Mouse (Mus musculus): Measurements from ENCODE around the gene Tmem109.
A peak's percentile ranks its signal among the peaks of the same experiment; 100 is the strongest.

Gene Tmem109

DNA sequence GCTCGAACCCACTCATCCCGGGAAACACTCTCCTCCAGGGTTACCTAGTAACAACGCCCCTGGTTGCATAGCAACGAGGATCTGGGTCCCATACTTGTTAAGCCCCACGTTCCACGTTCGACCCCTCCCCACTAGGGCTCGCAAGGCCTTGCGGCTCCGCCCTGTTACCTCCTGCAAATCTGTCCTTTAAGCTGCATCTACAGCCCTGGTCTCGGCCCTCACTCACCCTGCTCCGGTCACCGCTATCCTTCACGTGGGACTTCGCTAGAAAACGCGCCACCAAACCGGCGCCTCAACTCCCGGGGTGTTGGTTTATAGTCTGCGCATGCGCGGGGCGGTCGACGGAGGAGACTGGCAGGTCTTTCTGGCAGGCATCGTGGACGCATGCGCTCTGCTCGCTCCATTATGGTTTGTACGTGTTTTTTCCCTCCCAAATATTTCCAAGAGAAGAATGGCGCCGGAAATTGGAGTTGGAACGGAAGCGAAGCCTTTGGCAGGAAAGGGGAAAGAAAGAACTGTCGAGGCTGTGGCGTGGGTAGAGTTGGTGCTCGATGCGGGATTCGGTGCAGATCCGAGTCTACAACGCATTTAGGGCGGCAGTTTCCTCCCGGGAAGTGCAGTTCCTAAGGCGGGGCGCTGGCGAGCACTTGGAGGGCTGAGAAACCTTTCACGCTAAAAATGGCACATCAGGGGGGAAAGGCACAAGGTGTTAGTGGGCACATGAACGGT, at the start of gene Tmem109:
Tmem109 (minus strand) TSS at position 576 of the 729 bp plus-strand sequence.
- Histone ChIP-seq H3K27me3 (ENCODE audit: insufficient read depth, low read length) (no peaks in the 10 kb centered on the region), H3K4me3 (replicated peaks; ENCODE audit: low read length) (peak within 1 kb of the TSS; percentile 84), H3K9me3 (ENCODE audit: low read length) (no peaks in the 10 kb centered on the region), H3K36me3 (ENCODE audit: insufficient read depth, low read length) (no peaks in the 10 kb centered on the region), H3K4me1 (replicated peaks; ENCODE audit: low read depth, low read length) (peaks cover 43% of the 10 kb centered on the region)
- no peak for TF ChIP-seq POU5F1 (IDR thresholded peaks at IDR 0.05; ENCODE audit: borderline replicate concordance, low read length)
- no peak for TF ChIP-seq NANOG (IDR thresholded peaks at IDR 0.05; ENCODE audit: borderline replicate concordance, low read length)
- peak; percentile 13; the same call in 1 of the 2 replicates for TF ChIP-seq CTCF (conservative IDR thresholded peaks at IDR 0.05; ENCODE audit: low read length)

DNA sequence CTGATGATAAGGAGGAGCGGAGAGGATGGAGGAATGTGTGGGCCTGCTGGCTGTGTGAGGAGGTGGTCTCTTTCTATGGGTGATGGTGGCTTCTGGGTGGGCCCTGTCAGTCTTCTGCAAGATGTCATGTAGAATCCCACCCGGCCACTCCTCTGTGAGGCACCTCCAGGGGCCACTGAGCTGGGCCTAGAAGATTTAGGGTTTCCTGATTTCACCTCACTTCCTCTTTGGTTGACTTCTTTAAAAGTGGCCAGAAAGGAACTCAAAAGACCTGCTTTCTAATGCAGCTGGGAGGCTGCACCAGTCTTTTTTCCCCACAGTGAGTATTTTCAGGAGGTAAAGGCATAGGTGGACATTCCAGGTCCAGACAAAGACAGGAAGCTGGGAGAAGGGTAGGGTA, 48.8 kb upstream of the Tmem109 start:
- H3K4me3 ChIP-seq (replicated peaks; ENCODE audit: low read length) = no peak overlapping the region
- no peaks in the 10 kb centered on the region for H3K36me3 ChIP-seq (ENCODE audit: insufficient read depth, low read length)
- H3K4me1 ChIP-seq (replicated peaks; ENCODE audit: low read depth, low read length) = peaks cover 10% of the 10 kb centered on the region
- no peak for TF ChIP-seq POU5F1 (IDR thresholded peaks at IDR 0.05; ENCODE audit: borderline replicate concordance, low read length)
- TF ChIP-seq CTCF (conservative IDR thresholded peaks at IDR 0.05; ENCODE audit: low read length) = no peak
- TF ChIP-seq NANOG (IDR thresholded peaks at IDR 0.05; ENCODE audit: borderline replicate concordance, low read length) = no peak
- H3K9me3 ChIP-seq (ENCODE audit: low read length) = peaks cover 5% of the 10 kb centered on the region; the same call in 1 of the 2 replicates
- peaks cover 31% of the 10 kb centered on the region for H3K27me3 ChIP-seq (ENCODE audit: insufficient read depth, low read length)

- TF ChIP-seq POU5F1 (IDR thresholded peaks at IDR 0.05; ENCODE audit: borderline replicate concordance, low read length) = no peak
- no peak for TF ChIP-seq NANOG (IDR thresholded peaks at IDR 0.05; ENCODE audit: borderline replicate concordance, low read length)
- no peak for TF ChIP-seq CTCF (conservative IDR thresholded peaks at IDR 0.05; ENCODE audit: low read length)
- Histone ChIP-seq H3K27me3 (ENCODE audit: insufficient read depth, low read length) (peaks cover 13% of the 10 kb centered on the region), H3K4me1 (replicated peaks; ENCODE audit: low read depth, low read length) (peaks cover 15% of the 10 kb centered on the region), H3K36me3 (ENCODE audit: insufficient read depth, low read length) (no peaks in the 10 kb centered on the region), H3K9me3 (ENCODE audit: low read length) (peaks cover 5% of the 10 kb centered on the region; the same call in 1 of the 2 replicates), H3K4me3 (replicated peaks; ENCODE audit: low read length) (no peak overlapping the region)
These were observed 44.9 kb upstream of the Tmem109 start for GRCm38 (mm10) chr19:10926666-10927065.

DNA sequence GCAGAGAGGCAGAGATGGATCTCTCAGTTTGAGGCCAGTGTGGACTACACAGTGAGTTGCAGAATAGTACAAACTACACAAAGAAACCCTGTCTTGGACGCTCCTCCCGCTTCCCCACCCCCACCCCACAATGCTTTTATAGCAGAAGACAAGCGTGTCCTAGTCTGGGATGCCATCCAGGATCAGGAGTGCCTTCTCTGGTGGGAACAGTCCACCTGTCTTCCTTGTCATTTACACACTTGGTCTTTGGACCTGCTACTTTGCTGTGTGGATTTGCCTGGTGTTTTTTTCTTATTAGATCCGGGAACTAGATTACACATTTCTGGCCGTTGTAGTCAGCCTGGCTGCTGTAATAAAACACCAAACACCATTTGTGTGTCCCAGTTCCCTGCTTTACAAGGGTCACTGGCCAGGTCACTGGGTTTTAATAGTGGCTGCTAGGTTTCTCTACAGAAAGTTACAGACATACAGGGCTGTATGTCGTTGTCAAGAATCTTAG, 44.4 kb upstream of the Tmem109 start:
- TF ChIP-seq NANOG (IDR thresholded peaks at IDR 0.05; ENCODE audit: borderline replicate concordance, low read length) (no peak), CTCF (conservative IDR thresholded peaks at IDR 0.05; ENCODE audit: low read length) (no peak), POU5F1 (IDR thresholded peaks at IDR 0.05; ENCODE audit: borderline replicate concordance, low read length) (no peak)

GRCm38 (mm10) chr19:10924220-10924619, 42.4 kb upstream of the Tmem109 start:
- TF ChIP-seq CTCF (conservative IDR thresholded peaks at IDR 0.05; ENCODE audit: low read length) (no peak), POU5F1 (IDR thresholded peaks at IDR 0.05; ENCODE audit: borderline replicate concordance, low read length) (no peak), NANOG (IDR thresholded peaks at IDR 0.05; ENCODE audit: borderline replicate concordance, low read length) (no peak)

More for the DNA sequence above, 44.4 kb upstream of the Tmem109 start:
- peaks cover 15% of the 10 kb centered on the region for H3K4me1 ChIP-seq (replicated peaks; ENCODE audit: low read depth, low read length)
- H3K27me3 ChIP-seq (ENCODE audit: insufficient read depth, low read length) = peaks cover 8% of the 10 kb centered on the region; the same call in 1 of the 2 replicates
- no peaks in the 10 kb centered on the region for H3K36me3 ChIP-seq (ENCODE audit: insufficient read depth, low read length)
- no peak overlapping the region for H3K4me3 ChIP-seq (replicated peaks; ENCODE audit: low read length)
- peaks cover 2% of the 10 kb centered on the region; the same call in 1 of the 2 replicates for H3K9me3 ChIP-seq (ENCODE audit: low read length)

DNA sequence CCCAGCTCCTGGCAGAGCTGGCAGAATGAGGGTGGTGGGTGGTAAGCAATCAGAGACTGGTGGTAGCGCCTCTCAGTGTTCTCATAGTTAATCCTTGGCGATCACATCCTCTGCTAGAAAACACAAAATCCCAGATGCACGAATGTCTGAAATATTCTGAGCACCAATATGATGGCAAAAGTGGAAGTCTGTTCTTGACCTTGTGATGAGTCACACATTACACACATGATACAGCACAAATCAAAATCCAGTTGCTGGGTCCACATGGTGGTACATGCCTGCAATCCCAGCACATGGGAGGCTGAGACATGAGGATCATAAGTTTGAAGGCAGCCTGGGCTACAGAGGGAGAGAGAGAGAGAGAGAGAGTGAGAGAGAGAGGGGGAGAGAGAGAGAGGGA, 39.3 kb upstream of the Tmem109 start:
- Histone ChIP-seq H3K9me3 (ENCODE audit: low read length) (no peaks in the 10 kb centered on the region), H3K4me3 (replicated peaks; ENCODE audit: low read length) (no peak overlapping the region), H3K4me1 (replicated peaks; ENCODE audit: low read depth, low read length) (peaks cover 35% of the 10 kb centered on the region), H3K27me3 (ENCODE audit: insufficient read depth, low read length) (peaks cover 15% of the 10 kb centered on the region), H3K36me3 (ENCODE audit: insufficient read depth, low read length) (no peaks in the 10 kb centered on the region)
- TF ChIP-seq CTCF (conservative IDR thresholded peaks at IDR 0.05; ENCODE audit: low read length) (no peak), POU5F1 (IDR thresholded peaks at IDR 0.05; ENCODE audit: borderline replicate concordance, low read length) (no peak), NANOG (IDR thresholded peaks at IDR 0.05; ENCODE audit: borderline replicate concordance, low read length) (no peak)

More at GRCm38 (mm10) chr19:10924220-10924619, 42.4 kb upstream of the Tmem109 start:
- Histone ChIP-seq H3K4me3 (replicated peaks; ENCODE audit: low read length) (no peak overlapping the region), H3K4me1 (replicated peaks; ENCODE audit: low read depth, low read length) (peaks cover 32% of the 10 kb centered on the region), H3K27me3 (ENCODE audit: insufficient read depth, low read length) (peaks cover 9% of the 10 kb centered on the region; the same call in 1 of the 2 replicates), H3K36me3 (ENCODE audit: insufficient read depth, low read length) (no peaks in the 10 kb centered on the region), H3K9me3 (ENCODE audit: low read length) (no peaks in the 10 kb centered on the region)

DNA sequence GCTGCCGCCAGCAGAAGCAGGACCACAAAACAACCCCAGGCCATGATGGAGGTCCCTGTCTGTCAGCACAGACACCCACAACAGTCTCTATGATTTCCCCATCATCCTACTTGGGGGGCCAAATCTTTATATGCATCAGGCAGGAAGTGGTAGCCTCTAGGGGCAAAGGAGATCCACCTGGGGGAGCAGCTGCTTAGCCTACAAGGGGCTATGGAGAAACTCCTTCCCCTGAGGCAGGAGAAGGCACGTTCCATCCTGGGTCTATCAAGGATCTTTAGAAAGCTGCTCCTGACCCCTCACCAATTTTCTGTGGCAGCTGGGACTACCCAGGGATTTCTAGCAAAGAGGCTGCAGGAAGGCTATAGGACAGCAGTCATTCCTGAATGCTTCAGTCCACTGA, 38.7 kb upstream of the Tmem109 start, which contains the start of gene Zp1:
Zp1 (minus strand) TSS at position 101 of the 400 bp plus-strand sequence.
- H3K36me3 ChIP-seq (ENCODE audit: insufficient read depth, low read length) = no peaks in the 10 kb centered on the region
- H3K9me3 ChIP-seq (ENCODE audit: low read length) = no peaks in the 10 kb centered on the region
- H3K27me3 ChIP-seq (ENCODE audit: insufficient read depth, low read length) = peaks cover 15% of the 10 kb centered on the region
- H3K4me3 ChIP-seq (replicated peaks; ENCODE audit: low read length) = no peak within 1 kb of the TSS
- no peak for TF ChIP-seq NANOG (IDR thresholded peaks at IDR 0.05; ENCODE audit: borderline replicate concordance, low read length)
- no peak for TF ChIP-seq CTCF (conservative IDR thresholded peaks at IDR 0.05; ENCODE audit: low read length)
- peaks cover 31% of the 10 kb centered on the region for H3K4me1 ChIP-seq (replicated peaks; ENCODE audit: low read depth, low read length)

DNA sequence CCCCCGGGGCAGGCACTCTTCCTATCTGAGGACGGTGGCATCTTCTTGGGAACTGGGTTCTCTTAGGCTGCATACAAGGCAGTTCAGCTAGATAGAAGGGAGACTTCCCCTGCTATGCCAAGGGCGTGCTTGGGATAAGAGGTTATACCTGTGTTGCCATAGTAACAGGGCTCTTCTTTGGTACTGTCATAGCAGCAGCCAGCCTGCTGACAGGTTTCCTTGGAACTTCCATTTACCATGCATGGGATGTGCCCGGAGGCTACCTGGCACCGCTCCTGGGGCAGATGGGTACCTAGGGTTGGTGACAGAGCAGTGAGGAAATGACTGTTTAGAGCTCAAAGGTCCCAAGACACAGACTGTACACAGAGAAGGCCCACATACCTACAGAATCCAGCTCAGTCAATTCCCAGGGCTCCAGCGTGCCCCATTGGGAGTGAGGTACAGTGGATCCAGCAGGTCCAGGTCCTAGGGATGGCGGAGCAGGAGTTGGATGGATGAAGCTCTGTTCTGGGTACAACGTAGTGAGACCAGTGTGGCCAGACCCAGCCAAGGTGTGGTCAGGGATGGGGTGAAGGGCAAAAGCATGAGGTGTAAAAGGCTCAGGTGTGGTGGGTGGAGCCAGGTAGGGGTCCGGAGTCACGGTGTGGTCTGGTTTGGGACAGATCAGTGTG, 36.7 kb upstream of the Tmem109 start:
- H3K9me3 ChIP-seq (ENCODE audit: low read length) = no peaks in the 10 kb centered on the region
- no peak overlapping the region for H3K4me3 ChIP-seq (replicated peaks; ENCODE audit: low read length)
- peaks cover 15% of the 10 kb centered on the region for H3K27me3 ChIP-seq (ENCODE audit: insufficient read depth, low read length)
- TF ChIP-seq POU5F1 (IDR thresholded peaks at IDR 0.05; ENCODE audit: borderline replicate concordance, low read length) = no peak
- TF ChIP-seq CTCF (conservative IDR thresholded peaks at IDR 0.05; ENCODE audit: low read length) = no peak
- TF ChIP-seq NANOG (IDR thresholded peaks at IDR 0.05; ENCODE audit: borderline replicate concordance, low read length) = no peak
- H3K36me3 ChIP-seq (ENCODE audit: insufficient read depth, low read length) = no peaks in the 10 kb centered on the region
- H3K4me1 ChIP-seq (replicated peaks; ENCODE audit: low read depth, low read length) = peaks cover 34% of the 10 kb centered on the region

Data from E14TG2a.4 (cell line).